In genomic region chr1:95454246-95454645, GRCm38 (mm10) we compare ENCODE assay signal across 19 mouse cellular contexts.
"Had no signal": no experiment of that assay in that cellular context is flagged by ENCODE, and none has a peak within 500 bp of the region (broad histone marks: within the 10 kb centered on the region; RNA-seq: fewer than 3 reads in every experiment).

No protein-coding gene starts in this region.

- H3K4me3 ChIP-seq: kidney, embryonic 15.5 days; limb, embryonic 12.5 days; limb, embryonic 15.5 days; lung, embryonic 15.5 days; megakaryocyte, embryonic 14.5 days; midbrain, embryonic 10.5 days; midbrain, embryonic 13.5 days; myocyte; neural tube, embryonic 13.5 days; stomach, embryonic 15.5 days had no signal

- H3K36me3 ChIP-seq: kidney, embryonic 15.5 days; limb, embryonic 12.5 days; limb, embryonic 15.5 days; lung, embryonic 15.5 days; midbrain, embryonic 10.5 days; midbrain, embryonic 13.5 days; neural tube, embryonic 13.5 days; stomach, embryonic 15.5 days had no signal

- H3K9me3 ChIP-seq: kidney, embryonic 15.5 days; limb, embryonic 12.5 days; limb, embryonic 15.5 days; lung, embryonic 15.5 days; megakaryocyte, embryonic 14.5 days; midbrain, embryonic 10.5 days; midbrain, embryonic 13.5 days; neural tube, embryonic 13.5 days; stomach, embryonic 15.5 days had no signal

- H3K27ac ChIP-seq: kidney, embryonic 15.5 days; limb, embryonic 12.5 days; limb, embryonic 15.5 days; liver, embryonic 14.5 days; lung, embryonic 15.5 days; midbrain, embryonic 10.5 days; midbrain, embryonic 13.5 days; neural tube, embryonic 13.5 days; stomach, embryonic 15.5 days had no signal

- DNase-seq: kidney, adult 18-20 months; kidney, postnatal 10 days; left cerebral cortex, postnatal 4 days; liver, postnatal 0 days; retina, postnatal 1 day; right cerebral cortex, postnatal 25 days; spleen, adult 18-20 months; thymus, postnatal 25 days had no signal

- H3K4me1 ChIP-seq: kidney, embryonic 15.5 days; limb, embryonic 12.5 days; limb, embryonic 15.5 days; lung, embryonic 15.5 days; midbrain, embryonic 10.5 days; midbrain, embryonic 13.5 days; neural tube, embryonic 13.5 days; stomach, embryonic 15.5 days had no signal

- H3K27me3 ChIP-seq: kidney, embryonic 15.5 days; limb, embryonic 12.5 days; limb, embryonic 15.5 days; lung, embryonic 15.5 days; megakaryocyte, embryonic 14.5 days; midbrain, embryonic 13.5 days; neural tube, embryonic 13.5 days; stomach, embryonic 15.5 days had no signal
